Mouse (Mus musculus): ENCODE data around the gene Mmrn1. TPM values are rescaled to one million over a fixed set of nuclear protein-coding genes. Genes with fewer than 3 reads are reported as not detected.

Gene Mmrn1
- polyA plus RNA-seq, 1 experiment from 2014 or later: 5.1 TPM

GRCm38 (mm10) chr6:60963726-60964125 lies 39.0 kb downstream of the Mmrn1 start:
- H3K4me1 ChIP-seq: no peaks in the 10 kb centered on the region
- no peak overlapping the region for H3K4me2 ChIP-seq (replicated peaks)
- H3K27ac ChIP-seq: no peak overlapping the region
- no peaks in the 10 kb centered on the region for H3K27me3 ChIP-seq
- no peak overlapping the region for H3K4me3 ChIP-seq
- H3K9me3 ChIP-seq: no peaks in the 10 kb centered on the region
- no peak overlapping the region for H3K9ac ChIP-seq
- WGBS: 37% methylated on average over 1 of the region's 1 CpGs
- no peak for ATAC-seq (ENCODE audit: low FRiP score, low read depth)
- no peaks in the 10 kb centered on the region for H3K36me3 ChIP-seq

DNA sequence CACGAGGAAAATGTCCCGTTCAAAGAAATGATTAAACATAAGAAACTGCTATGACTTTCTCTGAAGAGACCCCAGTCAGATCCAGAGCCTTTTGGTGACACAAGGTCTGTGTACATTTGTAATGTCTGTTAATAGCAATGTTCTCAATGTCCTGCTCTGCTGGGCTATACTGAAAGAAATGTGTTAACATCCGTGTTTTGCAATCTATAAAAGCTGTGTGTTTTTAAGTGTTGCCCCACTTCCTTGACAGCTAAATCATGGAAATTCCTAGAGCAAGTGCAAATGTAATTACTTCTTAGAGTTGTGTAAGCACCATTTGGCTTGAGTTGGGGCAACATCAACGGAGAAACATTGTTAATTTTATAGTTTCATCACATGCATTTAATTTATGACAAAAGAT lies 42.2 kb downstream of the Mmrn1 start:
- H3K27me3 ChIP-seq: no peaks in the 10 kb centered on the region
- H3K9ac ChIP-seq: no peak overlapping the region
- H3K4me3 ChIP-seq: no peak overlapping the region
- H3K36me3 ChIP-seq: no peaks in the 10 kb centered on the region
- no peaks in the 10 kb centered on the region for H3K9me3 ChIP-seq
- H3K27ac ChIP-seq: no peak overlapping the region
- WGBS: 61% methylated on average over 4 of the region's 4 CpGs
- no peaks in the 10 kb centered on the region for H3K4me1 ChIP-seq
- no peak for ATAC-seq (ENCODE audit: low FRiP score, low read depth)
- no peak overlapping the region for H3K4me2 ChIP-seq (replicated peaks)

GRCm38 (mm10) chr6:60969407-60969806 lies 44.6 kb downstream of the Mmrn1 start:
- no peak for ATAC-seq (ENCODE audit: low FRiP score, low read depth)
- no peaks in the 10 kb centered on the region for H3K4me1 ChIP-seq
- H3K27ac ChIP-seq: no peak overlapping the region
- H3K36me3 ChIP-seq: no peaks in the 10 kb centered on the region
- no peak overlapping the region for H3K4me3 ChIP-seq
- 84% methylated on average over 6 of the region's 6 CpGs for WGBS
- H3K9ac ChIP-seq: no peak overlapping the region
- H3K9me3 ChIP-seq: no peaks in the 10 kb centered on the region
- no peaks in the 10 kb centered on the region for H3K27me3 ChIP-seq
- H3K4me2 ChIP-seq (replicated peaks): no peak overlapping the region

GRCm38 (mm10) chr6:60970811-60971210 lies 46.0 kb downstream of the Mmrn1 start:
- WGBS: 77% methylated on average over 2 of the region's 2 CpGs
- Histone ChIP-seq H3K4me3 (no peak overlapping the region), H3K9me3 (no peaks in the 10 kb centered on the region), H3K27ac (no peak overlapping the region), H3K27me3 (no peaks in the 10 kb centered on the region), H3K4me1 (no peaks in the 10 kb centered on the region), H3K36me3 (no peaks in the 10 kb centered on the region), H3K4me2 (replicated peaks) (no peak overlapping the region), H3K9ac (no peak overlapping the region)
- no peak for ATAC-seq (ENCODE audit: low FRiP score, low read depth)

GRCm38 (mm10) chr6:60978610-60979009 lies 53.8 kb downstream of the Mmrn1 start:
- Histone ChIP-seq H3K9me3 (no peaks in the 10 kb centered on the region), H3K4me3 (no peak overlapping the region), H3K27me3 (no peaks in the 10 kb centered on the region), H3K9ac (no peak overlapping the region), H3K4me1 (no peaks in the 10 kb centered on the region), H3K27ac (no peak overlapping the region), H3K36me3 (no peaks in the 10 kb centered on the region), H3K4me2 (replicated peaks) (no peak overlapping the region)
- ATAC-seq (ENCODE audit: low FRiP score, low read depth): no peak
- WGBS: 67% methylated on average over 1 of the region's 1 CpGs

GRCm38 (mm10) chr6:60979039-60979438 lies 54.3 kb downstream of the Mmrn1 start:
- H3K4me3 ChIP-seq: no peak overlapping the region
- H3K9ac ChIP-seq: no peak overlapping the region
- H3K27ac ChIP-seq: no peak overlapping the region
- H3K9me3 ChIP-seq: no peaks in the 10 kb centered on the region
- H3K36me3 ChIP-seq: no peaks in the 10 kb centered on the region
- ATAC-seq (ENCODE audit: low FRiP score, low read depth): no peak
- 59% methylated on average over 2 of the region's 2 CpGs for WGBS
- H3K4me1 ChIP-seq: no peaks in the 10 kb centered on the region
- no peak overlapping the region for H3K4me2 ChIP-seq (replicated peaks)
- H3K27me3 ChIP-seq: no peaks in the 10 kb centered on the region

GRCm38 (mm10) chr6:60984360-60984759 lies 59.6 kb downstream of the Mmrn1 start:
- Histone ChIP-seq H3K4me1 (no peaks in the 10 kb centered on the region), H3K27me3 (no peaks in the 10 kb centered on the region), H3K9me3 (no peaks in the 10 kb centered on the region), H3K4me3 (no peak overlapping the region), H3K4me2 (replicated peaks) (no peak overlapping the region), H3K9ac (no peak overlapping the region), H3K27ac (no peak overlapping the region), H3K36me3 (no peaks in the 10 kb centered on the region)
- no peak for ATAC-seq (ENCODE audit: low FRiP score, low read depth)
- 79% methylated on average over 1 of the region's 1 CpGs for WGBS

DNA sequence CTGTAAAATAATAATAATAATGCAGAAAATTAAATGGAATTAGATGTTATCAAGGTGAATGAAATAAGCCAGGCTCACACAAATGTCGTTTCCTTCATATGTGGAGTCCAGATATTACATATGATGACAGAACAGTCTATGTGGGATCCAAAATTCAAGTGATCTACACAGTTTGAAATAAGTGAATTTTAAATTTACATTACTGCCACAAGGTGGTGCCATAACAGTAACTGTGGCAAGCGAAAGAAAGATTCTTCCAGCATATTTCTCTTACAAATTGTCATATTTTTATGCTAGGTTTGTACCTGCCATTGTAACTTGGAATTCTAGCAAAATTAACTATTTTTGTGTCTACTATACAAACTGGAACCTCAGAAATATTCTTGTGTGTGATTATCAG lies 61.1 kb downstream of the Mmrn1 start:
- no peak for ATAC-seq (ENCODE audit: low FRiP score, low read depth)
- no peaks in the 10 kb centered on the region for H3K4me1 ChIP-seq
- H3K4me2 ChIP-seq (replicated peaks): no peak overlapping the region
- no peaks in the 10 kb centered on the region for H3K36me3 ChIP-seq
- H3K9ac ChIP-seq: no peak overlapping the region
- H3K27ac ChIP-seq: no peak overlapping the region
- no peaks in the 10 kb centered on the region for H3K27me3 ChIP-seq
- no peak overlapping the region for H3K4me3 ChIP-seq
- 42% methylated on average over 2 of the region's 2 CpGs for WGBS
- H3K9me3 ChIP-seq: no peaks in the 10 kb centered on the region

DNA sequence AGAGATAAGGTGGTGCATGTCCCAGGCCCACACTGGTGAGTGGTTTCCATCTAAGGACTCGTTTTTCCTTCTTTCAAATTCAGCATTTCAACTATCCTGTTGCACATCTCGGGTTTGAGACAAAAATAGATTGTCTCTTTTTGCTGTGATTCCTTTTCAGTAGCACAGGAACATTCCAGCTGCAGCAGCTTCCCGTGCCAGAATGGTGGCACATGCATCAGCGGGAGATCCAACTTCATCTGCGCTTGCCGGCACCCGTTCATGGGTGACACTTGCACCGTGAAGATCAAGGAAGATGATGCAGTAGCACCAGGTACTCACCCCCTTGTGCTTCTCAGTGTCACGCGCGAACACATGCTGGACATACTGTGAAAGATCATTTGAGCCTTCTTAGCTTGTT lies 62.1 kb downstream of the Mmrn1 start:
- H3K4me2 ChIP-seq (replicated peaks): no peak overlapping the region
- ATAC-seq (ENCODE audit: low FRiP score, low read depth): no peak
- no peak overlapping the region for H3K9ac ChIP-seq
- H3K27me3 ChIP-seq: no peaks in the 10 kb centered on the region
- 91% methylated on average over 11 of the region's 11 CpGs for WGBS
- no peaks in the 10 kb centered on the region for H3K9me3 ChIP-seq
- H3K36me3 ChIP-seq: no peaks in the 10 kb centered on the region
- no peak overlapping the region for H3K4me3 ChIP-seq
- H3K27ac ChIP-seq: no peak overlapping the region
- no peaks in the 10 kb centered on the region for H3K4me1 ChIP-seq

DNA sequence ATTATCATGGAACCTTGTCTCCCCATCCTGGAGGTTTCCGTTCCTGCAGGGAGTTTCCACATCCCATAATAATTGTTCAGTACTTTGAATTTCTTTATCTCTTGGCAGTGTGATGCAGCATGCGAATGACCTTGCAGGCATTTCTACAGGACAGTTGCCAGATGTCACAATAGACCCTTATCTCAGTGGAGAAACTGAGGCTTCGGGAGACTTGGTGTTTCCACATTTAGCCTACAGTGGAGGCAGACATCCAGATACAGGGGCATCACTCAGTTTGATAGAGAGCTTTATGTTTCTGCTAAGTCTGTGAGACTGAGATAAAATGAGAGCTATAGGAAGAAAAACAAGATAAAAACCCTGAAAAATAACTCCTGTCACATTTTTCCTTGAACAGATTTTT lies 63.0 kb downstream of the Mmrn1 start:
- ATAC-seq (ENCODE audit: low FRiP score, low read depth): no peak

DNA sequence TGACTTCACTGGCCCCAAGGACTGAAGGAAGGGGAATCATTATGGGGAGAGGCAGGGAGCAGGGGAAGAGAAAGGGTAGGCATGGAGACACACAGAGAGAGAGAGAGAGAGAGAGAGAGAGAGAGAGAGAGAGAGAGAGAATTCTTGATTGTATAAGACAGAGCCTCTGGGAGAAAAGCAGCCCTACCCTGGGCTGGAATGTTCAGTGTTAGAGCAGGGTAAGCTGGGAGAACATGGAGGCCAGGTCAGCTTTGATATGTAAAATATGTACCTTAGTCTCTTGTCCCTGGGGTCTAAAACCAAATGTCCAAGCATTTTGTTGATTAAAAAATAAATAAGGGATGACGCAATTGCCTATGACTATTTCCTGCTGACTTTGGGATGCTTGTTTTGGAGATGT lies 67.6 kb downstream of the Mmrn1 start:
- Histone ChIP-seq H3K27me3 (no peaks in the 10 kb centered on the region), H3K4me3 (no peak overlapping the region), H3K9me3 (no peaks in the 10 kb centered on the region), H3K36me3 (no peaks in the 10 kb centered on the region), H3K4me2 (replicated peaks) (no peak overlapping the region), H3K27ac (no peak overlapping the region), H3K9ac (no peak overlapping the region), H3K4me1 (peaks cover 18% of the 10 kb centered on the region)
- 88% methylated on average over 1 of the region's 1 CpGs for WGBS
- ATAC-seq (ENCODE audit: low FRiP score, low read depth): no peak

More for the DNA sequence above, 63.0 kb downstream of the Mmrn1 start:
- H3K27ac ChIP-seq: no peak overlapping the region
- H3K4me2 ChIP-seq (replicated peaks): no peak overlapping the region
- H3K27me3 ChIP-seq: no peaks in the 10 kb centered on the region
- WGBS: 86% methylated on average over 3 of the region's 3 CpGs
- H3K4me3 ChIP-seq: no peak overlapping the region
- no peaks in the 10 kb centered on the region for H3K9me3 ChIP-seq
- H3K9ac ChIP-seq: no peak overlapping the region
- H3K4me1 ChIP-seq: no peaks in the 10 kb centered on the region
- no peaks in the 10 kb centered on the region for H3K36me3 ChIP-seq

- ATAC-seq (ENCODE audit: low FRiP score, low read depth): no peak
These were observed 68.8 kb downstream of the Mmrn1 start for GRCm38 (mm10) chr6:60993386-60994108.

GRCm38 (mm10) chr6:60994114-60994513 lies 69.3 kb downstream of the Mmrn1 start:
- no peak overlapping the region for H3K4me3 ChIP-seq

More at GRCm38 (mm10) chr6:60993386-60994108, 68.8 kb downstream of the Mmrn1 start:
- H3K9ac ChIP-seq: no peak overlapping the region
- no peaks in the 10 kb centered on the region for H3K27me3 ChIP-seq
- H3K4me1 ChIP-seq: peaks cover 18% of the 10 kb centered on the region
- H3K4me2 ChIP-seq (replicated peaks): no peak overlapping the region
- H3K4me3 ChIP-seq: no peak overlapping the region
- H3K36me3 ChIP-seq: no peaks in the 10 kb centered on the region
- H3K27ac ChIP-seq: no peak overlapping the region
- WGBS: 71% methylated on average over 4 of the region's 4 CpGs
- H3K9me3 ChIP-seq: no peaks in the 10 kb centered on the region

More at GRCm38 (mm10) chr6:60994114-60994513, 69.3 kb downstream of the Mmrn1 start:
- no peak overlapping the region for H3K4me2 ChIP-seq (replicated peaks)
- H3K36me3 ChIP-seq: no peaks in the 10 kb centered on the region
- peaks cover 18% of the 10 kb centered on the region for H3K4me1 ChIP-seq
- no peaks in the 10 kb centered on the region for H3K27me3 ChIP-seq
- H3K27ac ChIP-seq: no peak overlapping the region
- WGBS: 34% methylated on average over 6 of the region's 6 CpGs
- no peak for ATAC-seq (ENCODE audit: low FRiP score, low read depth)
- H3K9me3 ChIP-seq: no peaks in the 10 kb centered on the region
- no peak overlapping the region for H3K9ac ChIP-seq

All from limb, embryonic 13.5 days (tissue).